Mouse (Mus musculus): ENCODE results near the gene Rnase4. TPM values are rescaled to one million over a fixed set of nuclear protein-coding genes. Genes with fewer than 3 reads are reported as not detected.

Gene Rnase4
- 42.2 and 50.8 TPM in 2 replicates for polyA plus RNA-seq (2015; fragmentation: Nextera tagmentation; extraction: Ambion mirVana)

DNA sequence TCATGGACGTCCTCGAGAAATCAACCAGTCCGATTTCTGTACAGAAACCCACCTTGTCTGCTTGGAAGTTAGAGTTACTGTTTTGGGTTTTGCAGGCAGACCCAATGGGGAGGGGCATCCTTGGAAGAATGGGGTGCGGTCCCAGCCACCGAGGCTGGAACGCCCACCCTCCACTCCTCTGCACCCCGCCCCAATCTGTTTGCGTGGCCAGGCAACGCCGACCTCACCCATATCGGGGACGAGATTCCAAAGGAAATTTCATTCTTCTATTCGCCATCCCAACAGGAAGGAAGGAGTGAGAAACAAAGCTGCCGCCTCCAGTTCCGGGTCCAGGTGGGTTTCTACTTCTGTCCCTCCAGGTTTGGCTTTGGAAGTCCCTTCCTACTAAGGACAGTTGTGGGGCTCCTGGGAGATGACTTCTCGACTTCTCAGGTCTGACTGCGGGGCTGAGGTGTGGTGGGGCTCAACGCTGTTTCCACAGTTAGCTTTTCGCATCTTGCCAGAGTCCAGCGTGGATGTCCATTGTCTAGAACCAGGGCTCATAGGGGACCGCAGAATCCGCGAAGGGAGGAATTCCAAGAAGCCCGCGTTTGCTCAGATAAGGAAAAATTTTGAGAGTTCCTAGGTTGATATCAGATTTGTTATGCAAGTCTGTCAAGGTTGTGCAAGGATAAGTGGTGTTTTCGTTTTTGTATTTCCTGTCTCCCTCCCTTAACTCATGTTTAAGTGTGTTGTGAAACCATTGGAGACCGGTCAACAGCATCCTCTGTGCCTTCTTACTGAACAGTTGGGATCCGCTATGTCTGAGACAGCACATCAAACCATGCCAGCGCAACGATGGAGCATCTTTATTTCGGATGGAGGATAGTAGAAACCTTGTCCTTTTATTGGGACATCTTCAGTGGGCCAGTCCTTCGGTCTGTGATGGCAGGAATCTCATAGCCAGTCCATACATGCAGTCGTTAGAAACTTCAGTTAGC is at the start of gene Rnase4, which contains the start of gene Ang:
Gene Rnase4, plus strand, starts transcription at position 157 of the 980 bp plus-strand sequence.
Gene Ang, plus strand, starts transcription at position 230 of the 980 bp plus-strand sequence.
- peak within 1 kb of the TSS; percentile 90 for H3K27ac ChIP-seq (ENCODE audit: low read length)

DNA sequence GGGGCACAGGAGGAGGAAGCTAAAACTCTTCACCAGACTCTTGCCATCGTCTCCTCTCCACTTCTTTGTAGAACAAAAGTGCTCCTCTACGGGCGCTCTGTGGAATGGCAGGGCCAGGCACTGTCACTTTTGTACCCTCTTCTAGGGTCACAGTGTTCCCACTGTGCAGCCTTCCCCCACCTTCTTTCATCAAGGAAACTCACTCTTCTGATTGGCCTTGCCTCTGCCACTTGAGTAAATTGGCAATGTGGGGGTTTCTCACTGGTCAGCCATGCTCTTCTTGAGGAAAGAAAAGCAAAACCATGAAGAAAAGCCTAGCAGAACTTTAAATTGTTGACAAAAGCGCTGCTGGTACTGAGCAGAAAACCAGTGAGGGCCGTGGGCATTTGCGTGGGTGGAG is 49.1 kb upstream of the Rnase4 start, which contains the start of gene Rnase9:
Gene Rnase9, minus strand, starts transcription at position 101 of the 400 bp plus-strand sequence.
- Histone ChIP-seq H3K9me3 (ENCODE audit: control insufficient read depth, low read length) (no peaks in the 10 kb centered on the region), H3K9ac (ENCODE audit: low read length) (no peak within 1 kb of the TSS), H3K27me3 (ENCODE audit: control insufficient read depth, insufficient read depth, low read depth, low read length) (no peaks in the 10 kb centered on the region), H3K4me1 (replicated peaks; ENCODE audit: control insufficient read depth, insufficient read depth, low read length) (no peaks in the 10 kb centered on the region), H3K36me3 (ENCODE audit: control insufficient read depth, insufficient read depth, low read length) (no peaks in the 10 kb centered on the region), H3K4me2 (ENCODE audit: low read depth, low read length) (no peak within 1 kb of the TSS), H3K4me3 (ENCODE audit: low read length) (no peak within 1 kb of the TSS), H3K27ac (ENCODE audit: low read length) (no peak within 1 kb of the TSS)
- WGBS, result 80% methylated on average over 6 of the region's 6 CpGs
- ATAC-seq (ENCODE audit: low read depth), result no peak

More for the DNA sequence above, at the start of gene Rnase4, which contains the start of gene Ang:
- Histone ChIP-seq H3K4me2 (ENCODE audit: low read depth, low read length) (peak within 1 kb of the TSS; percentile 84), H3K9me3 (ENCODE audit: control insufficient read depth, low read length) (no peaks in the 10 kb centered on the region), H3K36me3 (ENCODE audit: control insufficient read depth, insufficient read depth, low read length) (no peaks in the 10 kb centered on the region), H3K27me3 (ENCODE audit: control insufficient read depth, insufficient read depth, low read depth, low read length) (no peaks in the 10 kb centered on the region), H3K4me3 (ENCODE audit: low read length) (peak within 1 kb of the TSS; percentile 83), H3K9ac (ENCODE audit: low read length) (peak within 1 kb of the TSS; percentile 59), H3K4me1 (replicated peaks; ENCODE audit: control insufficient read depth, insufficient read depth, low read length) (peaks cover 19% of the 10 kb centered on the region)
- ATAC-seq (ENCODE audit: low read depth), result peak; percentile 39; the same call in 1 of the 2 replicates
- WGBS, result 5% methylated on average over 33 of the region's 33 CpGs

DNA sequence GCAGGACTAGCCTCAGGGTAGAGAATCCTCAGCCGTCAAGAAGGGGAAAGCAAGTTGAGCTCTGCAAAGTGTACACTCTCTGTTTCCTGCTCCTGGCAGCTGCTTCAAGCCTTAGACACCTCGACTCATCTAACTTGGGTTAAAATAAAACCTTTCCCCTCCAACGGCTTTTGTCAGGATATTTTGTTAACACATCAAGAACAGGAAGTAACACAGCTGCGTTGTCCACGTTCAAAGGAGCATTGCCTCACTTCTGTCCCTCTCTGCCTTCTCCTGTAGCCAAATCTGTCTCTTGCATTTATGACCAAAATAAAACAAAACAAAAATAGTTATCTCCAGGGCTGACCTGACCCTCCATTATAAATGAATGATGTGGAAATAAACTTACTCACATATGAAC is 43.0 kb upstream of the Rnase4 start:
- Histone ChIP-seq H3K9me3 (ENCODE audit: control insufficient read depth, low read length) (no peaks in the 10 kb centered on the region), H3K9ac (ENCODE audit: low read length) (no peak overlapping the region), H3K27ac (ENCODE audit: low read length) (no peak overlapping the region), H3K4me2 (ENCODE audit: low read depth, low read length) (no peak overlapping the region), H3K27me3 (ENCODE audit: control insufficient read depth, insufficient read depth, low read depth, low read length) (no peaks in the 10 kb centered on the region), H3K4me3 (ENCODE audit: low read length) (no peak overlapping the region), H3K36me3 (ENCODE audit: control insufficient read depth, insufficient read depth, low read length) (no peaks in the 10 kb centered on the region), H3K4me1 (replicated peaks; ENCODE audit: control insufficient read depth, insufficient read depth, low read length) (peaks cover 3% of the 10 kb centered on the region)
- 18% methylated on average over 5 of the region's 5 CpGs for WGBS
- peak; percentile 69 for ATAC-seq (ENCODE audit: low read depth)

DNA sequence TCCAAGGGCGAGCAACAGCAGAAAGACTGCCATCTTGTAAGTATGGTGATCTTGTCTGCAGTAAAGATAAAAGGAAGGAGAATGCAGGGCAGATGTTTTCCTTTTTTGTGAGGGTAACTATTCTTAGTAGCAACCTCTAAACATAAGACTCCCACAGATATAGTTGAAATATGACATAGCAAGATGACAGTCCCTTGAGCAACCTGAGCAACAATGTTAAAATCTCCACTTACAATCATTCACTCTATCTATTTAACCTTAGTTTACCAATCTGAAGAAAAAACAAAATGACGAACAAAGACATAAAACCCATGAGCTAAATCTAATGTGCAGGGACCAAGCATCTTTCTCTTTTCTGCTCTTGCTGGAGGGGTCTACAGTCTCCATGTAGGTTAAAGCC is 40.8 kb upstream of the Rnase4 start, which contains the start of gene Rnase11:
Gene Rnase11, minus strand, starts transcription at position 101 of the 400 bp plus-strand sequence.
- no peaks in the 10 kb centered on the region for H3K9me3 ChIP-seq (ENCODE audit: control insufficient read depth, low read length)
- H3K27ac ChIP-seq (ENCODE audit: low read length), result no peak within 1 kb of the TSS
- peaks cover 5% of the 10 kb centered on the region for H3K4me1 ChIP-seq (replicated peaks; ENCODE audit: control insufficient read depth, insufficient read depth, low read length)
- no peaks in the 10 kb centered on the region for H3K27me3 ChIP-seq (ENCODE audit: control insufficient read depth, insufficient read depth, low read depth, low read length)
- H3K4me2 ChIP-seq (ENCODE audit: low read depth, low read length), result no peak within 1 kb of the TSS
- H3K4me3 ChIP-seq (ENCODE audit: low read length), result no peak within 1 kb of the TSS
- ATAC-seq (ENCODE audit: low read depth), result no peak
- 74% methylated on average over 2 of the region's 2 CpGs for WGBS
- H3K9ac ChIP-seq (ENCODE audit: low read length), result no peak within 1 kb of the TSS
- no peaks in the 10 kb centered on the region for H3K36me3 ChIP-seq (ENCODE audit: control insufficient read depth, insufficient read depth, low read length)

DNA sequence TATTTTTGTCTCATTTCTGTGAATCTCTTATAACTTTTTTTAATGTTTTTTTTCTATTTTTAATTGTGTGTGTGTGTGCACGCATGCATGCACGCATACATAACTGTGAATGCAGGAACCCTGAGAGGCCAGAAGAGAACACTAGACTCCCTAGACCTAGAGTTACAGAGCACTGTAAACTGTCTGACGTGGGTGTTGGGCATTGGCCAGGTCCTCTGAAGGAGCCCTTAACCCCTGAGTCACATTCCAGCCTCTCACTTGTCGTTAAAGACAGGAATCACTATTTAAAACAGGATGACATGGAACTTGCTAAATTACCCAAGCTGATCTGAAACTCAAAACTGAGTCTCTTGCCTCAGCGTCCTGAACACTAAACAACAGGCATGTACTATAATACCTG is 38.9 kb upstream of the Rnase4 start:
- Histone ChIP-seq H3K4me3 (ENCODE audit: low read length) (no peak overlapping the region), H3K9me3 (ENCODE audit: control insufficient read depth, low read length) (no peaks in the 10 kb centered on the region), H3K4me1 (replicated peaks; ENCODE audit: control insufficient read depth, insufficient read depth, low read length) (peaks cover 5% of the 10 kb centered on the region), H3K27me3 (ENCODE audit: control insufficient read depth, insufficient read depth, low read depth, low read length) (no peaks in the 10 kb centered on the region), H3K4me2 (ENCODE audit: low read depth, low read length) (no peak overlapping the region), H3K27ac (ENCODE audit: low read length) (no peak overlapping the region), H3K9ac (ENCODE audit: low read length) (no peak overlapping the region), H3K36me3 (ENCODE audit: control insufficient read depth, insufficient read depth, low read length) (no peaks in the 10 kb centered on the region)
- no peak for ATAC-seq (ENCODE audit: low read depth)
- 45% methylated on average over 5 of the region's 5 CpGs for WGBS

DNA sequence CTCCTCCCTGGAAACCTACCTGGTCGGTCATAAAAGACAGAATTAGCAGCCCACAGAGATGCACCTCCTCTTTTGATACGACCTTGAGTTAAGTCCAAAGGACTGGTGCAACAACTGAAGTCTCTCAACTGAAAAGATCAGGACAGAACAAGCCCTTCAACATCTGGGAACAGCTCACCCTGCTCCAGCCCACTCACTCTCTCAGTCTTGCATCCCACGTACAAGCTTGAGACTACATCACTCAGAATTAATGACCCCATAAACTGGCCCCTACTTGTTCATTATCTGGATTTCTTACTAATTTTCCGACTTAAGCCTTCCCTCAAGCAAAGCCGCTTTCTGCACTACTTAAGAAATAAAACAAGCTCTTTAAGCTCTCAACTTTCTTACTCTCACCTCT is 37.7 kb upstream of the Rnase4 start:
- no peak for ATAC-seq (ENCODE audit: low read depth)
- H3K27me3 ChIP-seq (ENCODE audit: control insufficient read depth, insufficient read depth, low read depth, low read length), result no peaks in the 10 kb centered on the region
- H3K4me2 ChIP-seq (ENCODE audit: low read depth, low read length), result no peak overlapping the region
- peaks cover 2% of the 10 kb centered on the region for H3K4me1 ChIP-seq (replicated peaks; ENCODE audit: control insufficient read depth, insufficient read depth, low read length)
- H3K36me3 ChIP-seq (ENCODE audit: control insufficient read depth, insufficient read depth, low read length), result no peaks in the 10 kb centered on the region
- no peak overlapping the region for H3K9ac ChIP-seq (ENCODE audit: low read length)
- H3K4me3 ChIP-seq (ENCODE audit: low read length), result no peak overlapping the region
- 62% methylated on average over 5 of the region's 5 CpGs for WGBS
- H3K27ac ChIP-seq (ENCODE audit: low read length), result no peak overlapping the region
- no peaks in the 10 kb centered on the region for H3K9me3 ChIP-seq (ENCODE audit: control insufficient read depth, low read length)

DNA sequence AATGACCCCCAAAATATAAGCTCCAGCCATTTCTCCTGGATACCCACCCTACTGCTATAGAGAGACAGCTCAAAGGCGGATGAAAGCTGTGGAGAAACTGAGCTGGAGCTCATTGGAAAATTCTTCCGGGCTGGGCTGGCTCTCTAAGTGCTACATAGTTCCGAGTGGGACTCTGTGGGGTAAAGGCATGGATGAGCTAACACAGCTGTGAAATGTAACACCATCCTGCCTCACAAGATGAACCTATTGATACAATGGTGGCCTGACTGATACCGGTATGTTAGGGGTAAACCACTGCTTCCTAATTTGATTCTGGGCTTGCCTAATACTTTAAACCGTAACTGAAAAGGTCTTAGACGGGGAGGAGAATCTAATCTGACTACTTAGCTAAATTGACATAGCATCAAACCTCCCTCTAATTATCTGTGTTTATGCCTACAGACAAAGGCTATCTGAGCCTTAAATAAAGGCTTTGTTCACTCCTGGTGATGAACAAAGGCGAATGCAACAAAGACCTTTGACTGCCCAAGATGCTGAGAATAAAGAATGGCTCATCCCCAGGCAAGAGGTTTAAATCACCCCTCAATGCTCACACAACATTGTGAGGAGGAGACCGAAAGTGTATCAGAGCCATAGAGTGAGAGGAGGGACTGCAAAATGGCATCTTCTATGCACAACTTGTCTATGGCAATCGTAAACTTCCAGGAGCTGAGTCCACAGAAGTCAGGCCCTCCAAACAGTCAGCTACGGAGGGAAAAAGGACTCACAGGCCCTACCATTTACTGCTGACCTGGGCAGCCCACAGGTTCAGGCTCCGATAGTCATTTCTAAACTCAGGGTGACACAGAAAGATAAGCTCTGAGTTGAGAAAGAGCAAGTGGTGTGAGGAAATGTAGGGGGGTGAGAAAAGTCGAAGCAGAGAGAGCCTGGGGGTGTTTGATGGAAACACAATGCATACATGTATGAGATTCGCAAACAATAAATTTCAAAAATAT is 36.3 kb upstream of the Rnase4 start:
- Histone ChIP-seq H3K9ac (ENCODE audit: low read length) (no peak overlapping the region), H3K27me3 (ENCODE audit: control insufficient read depth, insufficient read depth, low read depth, low read length) (no peaks in the 10 kb centered on the region), H3K4me1 (replicated peaks; ENCODE audit: control insufficient read depth, insufficient read depth, low read length) (peaks cover 2% of the 10 kb centered on the region), H3K4me3 (ENCODE audit: low read length) (no peak overlapping the region), H3K9me3 (ENCODE audit: control insufficient read depth, low read length) (no peaks in the 10 kb centered on the region), H3K36me3 (ENCODE audit: control insufficient read depth, insufficient read depth, low read length) (no peaks in the 10 kb centered on the region), H3K27ac (ENCODE audit: low read length) (no peak overlapping the region), H3K4me2 (ENCODE audit: low read depth, low read length) (no peak overlapping the region)
- WGBS, result 66% methylated on average over 13 of the region's 13 CpGs
- ATAC-seq (ENCODE audit: low read depth), result no peak

DNA sequence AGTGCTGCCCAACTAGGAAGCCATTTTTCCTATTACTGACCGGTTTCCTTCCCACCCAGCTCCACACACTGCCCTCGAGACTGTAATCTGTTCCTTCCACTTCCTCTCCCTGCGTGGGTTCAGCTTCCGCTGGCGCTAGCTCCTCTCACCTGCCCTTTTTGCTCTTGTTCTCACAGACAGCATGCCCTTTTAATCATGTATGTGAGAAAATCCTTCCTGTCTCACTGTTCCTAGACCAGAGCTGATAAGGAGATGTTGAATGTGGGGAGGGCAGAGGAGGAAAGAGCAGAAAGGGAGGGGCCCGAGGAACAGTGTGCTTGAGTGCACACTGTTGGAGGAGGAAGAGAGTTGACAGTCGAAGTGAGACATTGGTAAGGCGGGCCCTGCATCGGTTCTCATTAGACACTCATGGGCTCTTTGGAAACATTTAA is 33.5 kb upstream of the Rnase4 start, which contains the start of gene Rnase12:
Gene Rnase12, minus strand, starts transcription at position 261 of the 431 bp plus-strand sequence.
- Histone ChIP-seq H3K4me3 (ENCODE audit: low read length) (no peak within 1 kb of the TSS), H3K4me2 (ENCODE audit: low read depth, low read length) (peak within 1 kb of the TSS; percentile 0; the same call in 1 of the 2 replicates)

More for the DNA sequence above, 33.5 kb upstream of the Rnase4 start, which contains the start of gene Rnase12:
- H3K9me3 ChIP-seq (ENCODE audit: control insufficient read depth, low read length), result no peaks in the 10 kb centered on the region
- no peak within 1 kb of the TSS for H3K27ac ChIP-seq (ENCODE audit: low read length)
- 35% methylated on average over 9 of the region's 9 CpGs for WGBS
- H3K9ac ChIP-seq (ENCODE audit: low read length), result no peak within 1 kb of the TSS
- no peaks in the 10 kb centered on the region for H3K36me3 ChIP-seq (ENCODE audit: control insufficient read depth, insufficient read depth, low read length)
- H3K4me1 ChIP-seq (replicated peaks; ENCODE audit: control insufficient read depth, insufficient read depth, low read length), result peaks cover 2% of the 10 kb centered on the region; the same call in 1 of the 2 replicates
- ATAC-seq (ENCODE audit: low read depth), result no peak
- no peaks in the 10 kb centered on the region for H3K27me3 ChIP-seq (ENCODE audit: control insufficient read depth, insufficient read depth, low read depth, low read length)
